Mouse (Mus musculus): ENCODE results near the gene Slc31a2.
A peak's percentile ranks its signal among the peaks of the same experiment; 100 is the strongest.

Slc31a2 gene

GRCm38 (mm10) chr4:62281319-62281718 lies 19.0 kb downstream of the Slc31a2 start:
- DNase-seq (ENCODE audit: low read depth, low spot score), result no peak

GRCm38 (mm10) chr4:62282969-62283368 lies 20.6 kb downstream of the Slc31a2 start:
- no peak for DNase-seq (ENCODE audit: low read depth, low spot score)

GRCm38 (mm10) chr4:62285576-62285975 lies 23.2 kb downstream of the Slc31a2 start:
- no peak for DNase-seq (ENCODE audit: low read depth, low spot score)

- DNase-seq (ENCODE audit: low read depth, low spot score), result peak; percentile 81
Observed at GRCm38 (mm10) chr4:62286257-62286991, 24.1 kb downstream of the Slc31a2 start.

GRCm38 (mm10) chr4:62286992-62287900 lies 24.9 kb downstream of the Slc31a2 start:
- DNase-seq (ENCODE audit: low read depth, low spot score), result peak; percentile 74

- no peak for DNase-seq (ENCODE audit: low read depth, low spot score)
Observed at GRCm38 (mm10) chr4:62289226-62289625, 26.9 kb downstream of the Slc31a2 start.

GRCm38 (mm10) chr4:62290816-62291505 lies 28.6 kb downstream of the Slc31a2 start:
- no peak for DNase-seq (ENCODE audit: low read depth, low spot score)

GRCm38 (mm10) chr4:62292461-62293180 lies 30.3 kb downstream of the Slc31a2 start:
- DNase-seq (ENCODE audit: low read depth, low spot score), result no peak

GRCm38 (mm10) chr4:62293219-62293861 lies 31.0 kb downstream of the Slc31a2 start:
- DNase-seq (ENCODE audit: low read depth, low spot score), result no peak

- DNase-seq (ENCODE audit: low read depth, low spot score), result no peak
Observed at GRCm38 (mm10) chr4:62294741-62295140, 32.4 kb downstream of the Slc31a2 start.

GRCm38 (mm10) chr4:62297280-62298130 lies 35.1 kb downstream of the Slc31a2 start:
- DNase-seq (ENCODE audit: low read depth, low spot score), result no peak

- DNase-seq (ENCODE audit: low read depth, low spot score), result no peak
Observed at GRCm38 (mm10) chr4:62300001-62300400, 37.6 kb downstream of the Slc31a2 start.

GRCm38 (mm10) chr4:62302795-62303194 lies 40.4 kb downstream of the Slc31a2 start:
- DNase-seq (ENCODE audit: low read depth, low spot score), result no peak

- no peak for DNase-seq (ENCODE audit: low read depth, low spot score)
Observed at GRCm38 (mm10) chr4:62303288-62303687, 40.9 kb downstream of the Slc31a2 start.

- DNase-seq (ENCODE audit: low read depth, low spot score), result peak; percentile 58
Observed at GRCm38 (mm10) chr4:62306301-62306700, 43.9 kb downstream of the Slc31a2 start.

- DNase-seq (ENCODE audit: low read depth, low spot score), result peak; percentile 69
Observed at GRCm38 (mm10) chr4:62306840-62307239, 44.5 kb downstream of the Slc31a2 start.

- DNase-seq (ENCODE audit: low read depth, low spot score), result no peak
Observed at GRCm38 (mm10) chr4:62308406-62308805, 46.0 kb downstream of the Slc31a2 start.

GRCm38 (mm10) chr4:62312821-62313220 lies 50.5 kb downstream of the Slc31a2 start:
- no peak for DNase-seq (ENCODE audit: low read depth, low spot score)

- DNase-seq (ENCODE audit: low read depth, low spot score), result no peak
Observed at GRCm38 (mm10) chr4:62313641-62314211, 51.4 kb downstream of the Slc31a2 start.

- peak; percentile 63 for DNase-seq (ENCODE audit: low read depth, low spot score)
Observed at GRCm38 (mm10) chr4:62314516-62314915, 52.2 kb downstream of the Slc31a2 start.
